Mouse (Mus musculus) bone marrow, adult 2 months (tissue): ENCODE data around the gene Ptprt. TPM values are rescaled to one million over a fixed set of nuclear protein-coding genes. Genes with fewer than 3 reads are reported as not detected.
"Not testable (repeated sequence)": the region's sequence is repeated elsewhere in the genome, so short reads cannot be mapped to it uniquely, and the experiment has no call there.

Experiments
- H3K27ac ChIP-seq: fragments of 200-500 bp; 2 replicates; pipeline ENCODE4 v1.5.1; 2012; ENCODE audit warnings: low read depth, mild to moderate bottlenecking, control low read depth, inconsistent platforms, low read length; ENCODE audit not compliant: control insufficient read depth, poor library complexity, insufficient read depth
- H3K4me1 ChIP-seq: fragments of 200-500 bp; 2 replicates; pipeline ENCODE4 v1.6.1; 2011; ENCODE audit warnings: low read length; ENCODE audit not compliant: control insufficient read depth, insufficient read depth
- H3K4me3 ChIP-seq: fragments of 200-500 bp; replicated peaks from 2 replicates; pipeline ENCODE3; 2011; ENCODE audit warnings: mild to moderate bottlenecking, low read depth, low read length, control low read depth; ENCODE audit not compliant: control insufficient read depth
- CTCF ChIP-seq: fragments of 200-500 bp; IDR thresholded peaks from 2 replicates; pipeline ENCODE4 v1.5.1; 2011; ENCODE audit warnings: low read length, control low read depth; ENCODE audit not compliant: control insufficient read depth, insufficient read depth
- POLR2A ChIP-seq: fragments of 200-500 bp; IDR thresholded peaks from 2 replicates; pipeline ENCODE4 v1.6.1; 2011; ENCODE audit warnings: low read depth, mild to moderate bottlenecking, control low read depth, low read length, borderline replicate concordance; ENCODE audit not compliant: control insufficient read depth
- WGBS: fragments of 180-500 bp; shearing (Covaris S2); methylation state at CpG from one replicate; pipeline ENCODE4 v1.1.7; 2018; 5-methylcytosine and 5-hydroxymethylcytosine counted together
- polyA plus RNA-seq: library from polyadenylated mRNA; stranded (reverse); fragments of >200 nt; gene quantifications from 2 replicates; pipeline ENCODE4 v1.2.4, GENCODE M21; 2011; ENCODE audit warnings: low replicate concordance; ENCODE audit not compliant: missing spikeins, insufficient read depth, insufficient read length

Gene Ptprt
- polyA plus RNA-seq, 1 experiment = not detected

DNA sequence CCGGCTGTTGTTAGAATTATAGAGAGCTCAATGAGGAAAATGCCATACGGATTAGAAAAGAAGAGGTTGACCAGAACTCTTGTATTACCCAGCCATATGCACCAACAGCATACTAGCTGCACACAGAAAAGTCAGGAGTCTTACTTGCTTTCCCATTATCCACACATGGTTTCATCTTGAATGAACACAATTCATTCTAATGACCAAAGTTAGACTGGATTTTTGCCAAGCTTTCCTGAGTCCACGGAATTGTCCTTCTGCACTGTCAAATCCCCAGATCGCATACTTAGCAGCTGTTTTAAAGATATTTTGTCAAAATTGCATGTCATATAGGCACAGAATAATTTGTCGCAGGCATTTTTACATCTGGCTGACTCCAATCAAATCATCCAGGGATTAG is 463.6 kb downstream of the Ptprt start:
- 87% methylated on average over 5 of the region's 5 CpGs for WGBS
- TF ChIP-seq POLR2A = no peak
- TF ChIP-seq CTCF = no peak
- H3K4me1 ChIP-seq = no peaks in the 10 kb centered on the region
- no peak overlapping the region for H3K4me3 ChIP-seq
- no peak overlapping the region for H3K27ac ChIP-seq

DNA sequence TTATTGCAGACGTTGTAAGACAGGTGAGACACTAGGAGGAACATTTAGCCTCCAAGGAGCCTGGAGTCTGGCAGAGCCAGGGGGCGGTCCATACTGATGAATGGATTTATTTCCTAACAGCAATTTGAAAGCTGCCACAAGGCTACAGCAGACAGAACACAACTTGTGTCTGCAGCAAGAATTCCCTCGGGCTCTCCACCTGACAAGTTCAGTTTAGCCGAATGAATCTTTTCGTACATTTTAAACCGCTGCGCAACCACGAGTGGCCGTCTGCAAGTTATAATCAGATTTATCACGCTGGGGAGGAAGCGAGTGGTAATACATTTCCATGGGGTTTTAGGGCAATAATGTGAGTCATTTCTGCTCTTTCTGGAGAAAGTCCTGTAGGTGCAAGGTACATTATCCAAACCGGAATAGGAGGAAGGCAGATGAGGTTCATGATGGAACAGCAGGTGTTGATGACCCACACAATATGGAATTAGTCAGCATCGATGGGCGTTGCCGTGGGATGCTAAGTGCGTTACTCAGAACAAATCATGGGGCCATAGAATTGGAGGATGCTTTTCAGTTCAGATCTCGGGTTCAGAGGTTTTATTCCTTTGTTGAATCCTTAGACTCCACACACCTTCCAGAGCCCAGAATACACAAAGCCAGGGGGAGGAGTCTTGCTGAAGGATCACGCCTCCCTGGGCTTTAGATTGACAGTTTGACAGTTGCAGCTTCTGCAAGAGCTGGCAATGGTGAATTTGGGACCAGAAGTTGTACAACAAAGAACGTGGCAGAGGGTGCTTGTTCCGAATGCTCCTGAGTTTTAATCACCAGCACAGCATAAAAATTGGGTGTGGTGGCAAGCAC is 478.1 kb downstream of the Ptprt start:
- WGBS = 78% methylated on average over 20 of the region's 20 CpGs
- H3K27ac ChIP-seq = no peak overlapping the region
- H3K4me1 ChIP-seq = no peaks in the 10 kb centered on the region
- TF ChIP-seq CTCF = no peak
- no peak for TF ChIP-seq POLR2A
- no peak overlapping the region for H3K4me3 ChIP-seq

DNA sequence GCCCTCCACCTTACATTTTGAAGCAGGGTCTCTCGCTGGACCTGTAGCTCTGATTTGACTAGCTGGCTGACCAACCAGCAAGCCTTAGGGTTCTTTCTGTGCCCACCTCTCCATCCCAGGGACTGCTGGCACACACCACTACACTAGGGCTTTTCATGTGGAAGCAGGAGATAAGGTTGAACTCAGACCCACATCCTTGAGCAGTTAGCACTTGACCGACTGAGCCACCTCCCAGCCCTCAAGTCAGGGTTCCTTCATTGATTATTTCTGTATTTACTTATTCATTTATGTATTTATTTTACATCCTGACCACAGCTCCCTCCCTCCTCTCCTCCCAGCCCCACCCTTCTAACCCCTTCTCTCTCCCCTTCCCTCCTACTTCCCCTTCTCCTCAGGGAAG is 479.1 kb downstream of the Ptprt start:
- 87% methylated on average over 2 of the region's 2 CpGs for WGBS
- Histone ChIP-seq H3K4me1 (no peaks in the 10 kb centered on the region), H3K27ac (no peak overlapping the region), H3K4me3 (no peak overlapping the region)
- TF ChIP-seq POLR2A (no peak), CTCF (no peak)

- 44% methylated on average over 1 of the region's 1 CpGs for WGBS
- no peak overlapping the region for H3K4me3 ChIP-seq
- no peaks in the 10 kb centered on the region for H3K4me1 ChIP-seq
- TF ChIP-seq POLR2A = no peak
- TF ChIP-seq CTCF = no peak
- no peak overlapping the region for H3K27ac ChIP-seq
These were observed 488.4 kb downstream of the Ptprt start for GRCm38 (mm10) chr2:162172529-162172928.

DNA sequence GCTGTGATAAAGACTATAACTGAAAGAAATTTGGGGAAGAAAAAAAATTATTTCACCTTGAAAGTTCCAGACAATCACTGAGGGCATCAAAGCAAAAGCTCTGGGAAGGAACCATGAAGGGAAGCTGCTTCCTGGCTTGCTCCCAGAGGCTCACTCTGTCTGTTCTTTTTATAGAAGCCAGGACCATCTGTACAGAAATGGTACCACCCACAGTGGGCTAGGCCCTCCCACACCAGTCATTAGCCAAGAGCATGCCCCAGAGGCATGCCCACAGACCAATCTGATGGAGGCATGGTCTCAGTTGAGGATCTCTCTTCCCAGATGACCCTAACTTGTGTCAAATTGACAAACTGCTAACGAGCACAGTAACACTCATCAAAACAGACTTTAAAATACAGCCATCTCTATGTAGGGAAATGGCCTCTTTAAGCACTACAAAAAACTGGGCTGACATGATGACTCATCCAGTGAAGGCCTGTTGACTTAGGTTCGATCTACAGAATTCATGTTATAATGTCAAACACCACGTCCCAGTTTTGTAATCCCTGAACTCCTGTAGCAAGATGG is 519.0 kb downstream of the Ptprt start:
- TF ChIP-seq POLR2A (no peak), CTCF (no peak)
- H3K4me3 ChIP-seq = no peak overlapping the region
- H3K27ac ChIP-seq = no peak overlapping the region
- 71% methylated on average over 3 of the region's 3 CpGs for WGBS
- H3K4me1 ChIP-seq = no peaks in the 10 kb centered on the region

DNA sequence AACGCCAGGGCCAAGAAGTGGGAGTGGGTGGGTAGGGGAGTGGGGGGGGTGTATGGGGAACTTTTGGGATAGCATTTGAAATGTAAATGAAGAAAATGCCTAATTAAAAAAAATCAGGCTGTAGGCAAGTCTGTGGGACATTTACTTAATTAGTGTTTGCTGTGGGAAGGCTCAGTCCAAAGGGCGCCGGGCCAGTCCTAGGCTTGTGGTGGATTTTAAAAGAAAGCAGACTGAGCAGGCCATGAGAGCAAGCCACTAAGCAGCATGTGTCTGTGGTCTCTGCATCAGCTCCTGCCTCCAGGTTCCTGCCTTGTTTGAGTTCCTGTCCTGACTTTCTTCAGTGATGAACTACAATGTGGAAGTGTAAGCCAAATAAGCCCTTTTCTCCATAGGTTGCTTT is 524.8 kb downstream of the Ptprt start:
- not testable (repeated sequence) for H3K27ac ChIP-seq, H3K4me1 ChIP-seq, H3K4me3 ChIP-seq
- 88% methylated on average over 3 of the region's 3 CpGs for WGBS

DNA sequence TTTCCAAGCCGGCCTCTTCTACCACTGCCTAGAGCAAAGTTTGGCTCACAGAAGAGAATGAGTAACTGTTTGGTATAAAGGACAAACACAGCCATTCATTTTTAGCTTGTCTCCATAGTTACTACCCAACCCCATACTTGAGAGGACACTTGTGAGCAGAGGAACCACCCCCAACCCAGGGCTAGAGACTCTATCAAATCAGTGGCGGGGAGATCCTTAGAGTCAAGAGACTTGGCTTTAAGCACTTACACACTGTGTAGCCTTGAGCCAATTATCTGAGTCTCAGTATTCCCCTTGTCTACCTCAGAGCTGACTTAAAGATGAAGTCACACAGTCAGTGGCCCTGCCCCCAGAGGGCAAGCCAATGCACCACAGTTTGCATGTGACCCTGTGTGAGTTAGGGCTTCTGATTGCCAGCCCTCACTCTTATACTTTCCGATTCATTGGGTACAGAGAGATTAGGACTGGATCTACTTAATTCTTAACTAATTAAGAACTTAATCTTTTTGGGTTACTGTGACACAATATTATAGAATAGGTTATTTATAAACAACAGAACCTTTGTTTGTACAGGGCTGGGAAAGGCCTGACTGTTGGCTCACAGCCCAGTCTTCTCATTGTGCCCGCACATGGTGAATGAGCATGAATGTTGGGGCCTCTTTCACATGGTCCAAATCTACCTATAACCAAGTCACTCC is 529.2 kb downstream of the Ptprt start:
- Histone ChIP-seq H3K4me3 (no peak overlapping the region), H3K27ac (no peak overlapping the region), H3K4me1 (no peaks in the 10 kb centered on the region)
- 78% methylated on average over 4 of the region's 4 CpGs for WGBS
- TF ChIP-seq CTCF (no peak), POLR2A (no peak)

DNA sequence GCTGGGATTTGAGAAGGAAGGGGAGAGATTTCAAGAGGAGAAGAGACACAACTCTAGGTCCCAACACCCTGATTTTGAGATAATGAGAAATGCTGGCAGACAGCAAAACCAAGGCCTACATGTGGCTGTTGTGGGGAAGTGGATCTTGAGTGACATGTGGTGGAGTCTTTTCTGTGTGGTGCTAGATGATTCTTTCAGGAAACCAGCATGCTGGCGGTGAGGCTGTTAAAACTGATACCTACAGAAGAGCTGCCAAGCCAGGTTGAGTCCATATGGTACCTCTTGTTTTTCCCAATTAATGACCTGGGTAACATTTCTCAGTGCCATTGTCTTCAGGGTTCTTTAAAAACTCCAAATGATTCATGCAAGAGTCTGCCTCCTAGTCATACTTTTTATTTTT is 531.1 kb downstream of the Ptprt start:
- H3K4me3 ChIP-seq = no peak overlapping the region
- no peak overlapping the region for H3K27ac ChIP-seq
- 82% methylated on average over 1 of the region's 1 CpGs for WGBS
- H3K4me1 ChIP-seq = no peaks in the 10 kb centered on the region
- no peak for TF ChIP-seq POLR2A
- no peak for TF ChIP-seq CTCF

- TF ChIP-seq CTCF (no peak), POLR2A (no peak)
- WGBS = 50% methylated on average over 2 of the region's 2 CpGs
These were observed 542.9 kb downstream of the Ptprt start for GRCm38 (mm10) chr2:162118041-162118440.

More at GRCm38 (mm10) chr2:162118041-162118440, 542.9 kb downstream of the Ptprt start:
- no peak overlapping the region for H3K4me3 ChIP-seq
- no peaks in the 10 kb centered on the region for H3K4me1 ChIP-seq
- H3K27ac ChIP-seq = no peak overlapping the region
